Mouse (Mus musculus): ENCODE data around the gene Dirc2.

DNA sequence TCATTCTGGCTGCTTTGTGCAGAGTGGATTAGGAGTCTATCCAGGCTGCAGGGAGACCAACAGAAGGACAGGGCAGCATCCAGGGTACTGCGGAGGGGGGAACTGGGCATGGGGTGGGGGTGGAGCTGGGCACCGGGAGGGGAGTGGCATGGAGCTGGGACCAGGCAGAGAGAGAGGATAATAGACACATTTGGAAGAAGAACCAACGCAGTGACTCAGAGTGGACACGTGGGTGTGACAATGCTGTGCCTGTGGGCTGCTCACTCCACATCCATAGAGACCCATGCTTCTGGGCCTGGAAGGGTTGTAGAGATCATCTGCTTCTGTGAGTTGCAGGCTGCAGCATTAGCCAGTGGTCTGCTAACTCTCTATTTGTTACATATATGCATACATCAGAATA is 120.3 kb downstream of the Dirc2 start:
- no peak for TF ChIP-seq CTCF (IDR thresholded peaks at IDR 0.05; ENCODE audit: low read depth)
- no peak for TF ChIP-seq EP300 (IDR thresholded peaks at IDR 0.05; ENCODE audit: low read depth)
